Mouse (Mus musculus): ENCODE results near the gene Arhgef11.
A peak's percentile ranks its signal among the peaks of the same experiment; 100 is the strongest.

Arhgef11 gene

GRCm38 (mm10) chr3:87718525-87718924, 101.2 kb downstream of the Arhgef11 start:
- no peak for DNase-seq

GRCm38 (mm10) chr3:87724556-87724955, 107.2 kb downstream of the Arhgef11 start:
- no peak for DNase-seq

GRCm38 (mm10) chr3:87725396-87726160, 108.2 kb downstream of the Arhgef11 start:
- no peak for DNase-seq

GRCm38 (mm10) chr3:87726191-87726590, 108.8 kb downstream of the Arhgef11 start:
- DNase-seq = no peak

- no peak for DNase-seq
These were observed 111.3 kb downstream of the Arhgef11 start for GRCm38 (mm10) chr3:87728696-87729095.

GRCm38 (mm10) chr3:87733098-87733497, 115.7 kb downstream of the Arhgef11 start:
- no peak for DNase-seq

GRCm38 (mm10) chr3:87733984-87734761, 116.8 kb downstream of the Arhgef11 start:
- DNase-seq = no peak

GRCm38 (mm10) chr3:87735335-87735734, 118.0 kb downstream of the Arhgef11 start:
- no peak for DNase-seq

GRCm38 (mm10) chr3:87738906-87739305, 121.5 kb downstream of the Arhgef11 start:
- no peak for DNase-seq

GRCm38 (mm10) chr3:87742013-87742412, 124.7 kb downstream of the Arhgef11 start:
- DNase-seq = no peak

- DNase-seq = no peak
These were observed 125.4 kb downstream of the Arhgef11 start for GRCm38 (mm10) chr3:87742735-87743134.

- DNase-seq = no peak
These were observed 126.6 kb downstream of the Arhgef11 start for GRCm38 (mm10) chr3:87743927-87744326.

GRCm38 (mm10) chr3:87745036-87745659, 127.8 kb downstream of the Arhgef11 start:
- no peak for DNase-seq

GRCm38 (mm10) chr3:87748431-87748830, 131.1 kb downstream of the Arhgef11 start, which contains the start of gene Lrrc71:
Gene Lrrc71 (minus strand): TSS chr3:87748625.
- no peak for DNase-seq

- DNase-seq = no peak
These were observed 131.7 kb downstream of the Arhgef11 start for GRCm38 (mm10) chr3:87749036-87749435.

GRCm38 (mm10) chr3:87749977-87750376, 132.6 kb downstream of the Arhgef11 start:
- no peak for DNase-seq

GRCm38 (mm10) chr3:87752567-87752966, 135.2 kb downstream of the Arhgef11 start:
- no peak for DNase-seq

- no peak for DNase-seq
These were observed 136.5 kb downstream of the Arhgef11 start for GRCm38 (mm10) chr3:87753829-87754228.

- peak; percentile 78 for DNase-seq
These were observed 138.6 kb downstream of the Arhgef11 start for GRCm38 (mm10) chr3:87755964-87756363.

GRCm38 (mm10) chr3:87756488-87756887, 139.1 kb downstream of the Arhgef11 start:
- no peak for DNase-seq

- DNase-seq = no peak
These were observed 141.3 kb downstream of the Arhgef11 start for GRCm38 (mm10) chr3:87758641-87759040.

- DNase-seq = no peak
These were observed 144.3 kb downstream of the Arhgef11 start for GRCm38 (mm10) chr3:87761408-87762375.
